Mouse (Mus musculus) C2C12 (cell line): Measurements from ENCODE around the gene Ak8.

Source experiments
- CEBPB ChIP-seq: IDR thresholded peaks from one replicate; pipeline ENCODE4 v1.6.1; 2011; ENCODE audit warnings: low read depth, mild to moderate bottlenecking, control low read depth, moderate library complexity
- CTCF ChIP-seq: IDR thresholded peaks from one replicate; pipeline ENCODE4 v1.5.1; 2011; ENCODE audit not compliant: control insufficient read depth, insufficient read depth, insufficient read length
- FOSL1 ChIP-seq: IDR thresholded peaks from one replicate; pipeline ENCODE4 v1.8.0; 2011; ENCODE audit warnings: mild to moderate bottlenecking, low read length; ENCODE audit not compliant: poor library complexity, insufficient read depth, severe bottlenecking
- MAX ChIP-seq: IDR thresholded peaks from one replicate; pipeline ENCODE4 v1.6.1; 2011; ENCODE audit warnings: mild to moderate bottlenecking, control low read depth
- MYOD1 ChIP-seq: IDR thresholded peaks from one replicate; pipeline ENCODE4 v1.6.1; 2011; ENCODE audit warnings: low read depth; ENCODE audit not compliant: control insufficient read depth, insufficient read length
- MYOG ChIP-seq: IDR thresholded peaks from one replicate; pipeline ENCODE4 v1.6.1; 2011; ENCODE audit not compliant: control insufficient read depth, insufficient read length; ENCODE audit errors: extremely low read depth
- USF1 ChIP-seq: IDR thresholded peaks from one replicate; pipeline ENCODE4 v1.6.1; 2011; ENCODE audit warnings: low read depth, mild to moderate bottlenecking, control low read depth, moderate library complexity

- TF ChIP-seq CTCF (no peak), MYOG (no peak), MYOD1 (no peak), CEBPB (no peak), MAX (no peak), USF1 (no peak), FOSL1 (no peak)
Observed at GRCm38 (mm10) chr2:28797490-28798106, 97.6 kb downstream of the Ak8 start.
